20 mouse cellular contexts compared by ENCODE assay signal in the genomic region with DNA sequence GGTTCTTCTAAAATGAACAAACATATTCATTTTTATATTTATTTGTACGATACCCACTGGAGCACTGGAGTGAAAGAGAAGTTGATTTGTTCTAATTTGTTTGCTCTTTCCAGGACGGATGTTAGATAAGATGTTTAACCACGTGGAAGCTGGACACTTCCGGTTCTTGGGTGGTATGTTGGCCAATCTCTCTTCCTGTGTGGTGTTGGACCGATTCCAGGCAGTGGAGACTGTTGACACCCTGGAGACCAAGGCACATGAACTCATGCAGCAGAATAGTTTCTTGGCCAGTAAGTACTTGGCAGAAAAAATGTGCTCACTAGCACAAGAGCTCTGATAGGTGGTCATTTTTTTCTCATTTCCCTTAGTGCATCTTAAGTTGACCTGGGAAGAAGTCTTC.
A peak's percentile ranks its signal among the peaks of the same experiment; 100 is the strongest.
DNase-seq lines count a peak whose midpoint lies in the region; ATAC-seq and TF ChIP-seq lines count a peak whose summit lies in the region.
"Had no signal": no experiment of that assay in that cellular context is flagged by ENCODE, and none has a peak within 500 bp of the region (broad histone marks: within the 10 kb centered on the region; RNA-seq: fewer than 3 reads in every experiment).

No protein-coding gene starts in this region.

- TF ChIP-seq CTCF in cerebellum, adult 2 months (IDR thresholded peaks at IDR 0.05; ENCODE audit: borderline replicate concordance, insufficient read depth, low read depth, low read length): no peak

- 30% methylated on average over 5 of the region's 5 CpGs for WGBS in cerebellum, adult 2 months
- 16% methylated on average over 5 of the region's 5 CpGs for WGBS in liver, embryonic 12.5 days (ENCODE audit: insufficient replicate concordance)

- no peak for TF ChIP-seq POLR2A in cerebellum, adult 2 months (IDR thresholded peaks at IDR 0.05; ENCODE audit: borderline replicate concordance, insufficient read depth, low read length)

- H3K4me1 ChIP-seq in cerebellum, adult 2 months (ENCODE audit: control insufficient read depth, insufficient read depth, low read length): no peaks in the 10 kb centered on the region
- no peaks in the 10 kb centered on the region for H3K4me1 ChIP-seq in liver, embryonic 12.5 days
- H3K4me1 ChIP-seq: embryonic facial prominence, embryonic 15.5 days; forebrain, embryonic 13.5 days; heart, embryonic 12.5 days; hindbrain, embryonic 12.5 days had no signal

- no peaks in the 10 kb centered on the region for H3K36me3 ChIP-seq in liver, embryonic 12.5 days
- H3K36me3 ChIP-seq: embryonic facial prominence, embryonic 15.5 days; heart, embryonic 12.5 days; hindbrain, embryonic 12.5 days had no signal

- no peak overlapping the region for H3K27ac ChIP-seq in cerebellum, adult 2 months (ENCODE audit: insufficient read depth, low read length)
- H3K27ac ChIP-seq in liver, embryonic 12.5 days: no peak overlapping the region
- H3K27ac ChIP-seq: embryonic facial prominence, embryonic 15.5 days; forebrain, embryonic 13.5 days; hindbrain, embryonic 12.5 days had no signal

- H3K4me3 ChIP-seq in cerebellum, adult 2 months (replicated peaks; ENCODE audit: insufficient read depth, low read depth, low read length): no peak overlapping the region
- H3K4me3 ChIP-seq in liver, embryonic 12.5 days: no peak overlapping the region
- H3K4me3 ChIP-seq: embryonic facial prominence, embryonic 15.5 days; forebrain, embryonic 13.5 days; heart, embryonic 12.5 days; hindbrain, embryonic 12.5 days had no signal

- H3K27me3 ChIP-seq in cerebellum, adult 2 months (ENCODE audit: control insufficient read depth, insufficient read depth, low read length): no peaks in the 10 kb centered on the region
- no peaks in the 10 kb centered on the region for H3K27me3 ChIP-seq in liver, embryonic 12.5 days (replicated peaks)
- H3K27me3 ChIP-seq: embryonic facial prominence, embryonic 15.5 days; forebrain, embryonic 13.5 days; heart, embryonic 12.5 days; hindbrain, embryonic 12.5 days; Patski had no signal

- no peak overlapping the region for H3K9ac ChIP-seq in liver, embryonic 12.5 days
- H3K9ac ChIP-seq: embryonic facial prominence, embryonic 15.5 days; forebrain, embryonic 13.5 days; heart, embryonic 12.5 days; hindbrain, embryonic 12.5 days had no signal

- no peak overlapping the region for H3K4me2 ChIP-seq in liver, embryonic 12.5 days
- H3K4me2 ChIP-seq: embryonic facial prominence, embryonic 15.5 days; forebrain, embryonic 13.5 days; heart, embryonic 12.5 days; hindbrain, embryonic 12.5 days had no signal

- ATAC-seq in liver, embryonic 12.5 days: no peak
- ATAC-seq in frontal cortex, adult (ENCODE audit: low TSS enrichment): no peak
- ATAC-seq: activated CD4-positive, CD25-positive, alpha-beta regulatory T cell, adult 4 months; forebrain, embryonic 13.5 days; Patski had no signal

- DNase-seq in cerebellum, postnatal 10 days: peak; percentile 13 to 19
- no peak for DNase-seq in cerebellum, adult 2 months
- DNase-seq in liver: peak; percentile 4
- peak; percentile 3 for DNase-seq in NIH3T3 (ENCODE audit: low read depth)
- peak; percentile 11 to 24 for DNase-seq in lung, postnatal 4 days
- no peak for DNase-seq in urinary bladder, postnatal 10 days (ENCODE audit: low spot score)
- DNase-seq: cerebellum, adult 9-11 months; embryo, embryonic 11 days; gastrocnemius, postnatal 36 days; kidney, adult 9 months; midbrain, embryonic 14.5 days; thymus, adult 18-20 months had no signal

- H3K9me3 ChIP-seq in liver, embryonic 12.5 days (replicated peaks): no peaks in the 10 kb centered on the region
- H3K9me3 ChIP-seq: embryonic facial prominence, embryonic 15.5 days; forebrain, embryonic 13.5 days; hindbrain, embryonic 12.5 days had no signal

Comparison
In these comparisons a context has a peak if more than half of its experiments do, and no peak if none do; other contexts are left out.
1. DNase-seq: peak in cerebellum, postnatal 10 days (2 of 2), liver (single experiment), NIH3T3 (single experiment) and lung, postnatal 4 days (2 of 2); none in cerebellum, adult 2 months (0 of 2) and urinary bladder, postnatal 10 days (single experiment).